Mouse (Mus musculus) embryonic facial prominence, embryonic 12.5 days (tissue): ENCODE data around the gene 4930415O20Rik. TPM values are rescaled to one million over a fixed set of nuclear protein-coding genes. Genes with fewer than 3 reads are reported as not detected.

Source experiments
- ATAC-seq: fragments of 200-750 bp; cut with Nextera tagmentation; 2 replicates; pipeline ENCODE4 v1.8.0; 2017; ENCODE audit not compliant: insufficient number of reproducible peaks, insufficient read depth, low FRiP score, low TSS enrichment
- H3K27ac ChIP-seq: fragments of 300-500 bp; sonication (generic); 2 replicates; pipeline ENCODE4 v1.5.1; 2016; ENCODE audit warnings: mild to moderate bottlenecking
- H3K27me3 ChIP-seq: fragments of 300-500 bp; sonication (generic); 2 replicates; pipeline ENCODE4 v1.6.1; 2016; ENCODE audit warnings: mild to moderate bottlenecking, moderate library complexity
- H3K36me3 ChIP-seq: fragments of 300-500 bp; sonication (generic); 2 replicates; pipeline ENCODE4 v1.6.1; 2016; ENCODE audit warnings: mild to moderate bottlenecking
- H3K4me1 ChIP-seq: fragments of 300-500 bp; sonication (generic); 2 replicates; pipeline ENCODE4 v1.6.1; 2016
- H3K4me2 ChIP-seq: fragments of 300-500 bp; sonication (generic); replicated peaks from 2 replicates; pipeline ENCODE4 v1.6.1; 2016; ENCODE audit warnings: mild to moderate bottlenecking, moderate library complexity
- H3K4me3 ChIP-seq: fragments of 300-500 bp; sonication (generic); 2 replicates; pipeline ENCODE4 v1.5.1; 2016; ENCODE audit warnings: mild to moderate bottlenecking
- H3K9ac ChIP-seq: fragments of 300-500 bp; sonication (generic); 2 replicates; pipeline ENCODE4 v1.6.1; 2016; ENCODE audit warnings: mild to moderate bottlenecking, moderate library complexity
- H3K9me3 ChIP-seq: fragments of 300-500 bp; sonication (generic); 2 replicates; pipeline ENCODE4 v1.6.1; 2016; ENCODE audit warnings: mild to moderate bottlenecking, moderate library complexity
- WGBS: fragments of 180-500 bp; shearing (Covaris S2); methylation state at CpG from one replicate; pipeline ENCODE4 v1.1.7; 2016; 5-methylcytosine and 5-hydroxymethylcytosine counted together
- polyA plus RNA-seq: library from polyadenylated mRNA; unstranded; fragments of >200 nt; fragmentation: Nextera tagmentation; extraction: Ambion mirVana; gene quantifications from 2 replicates; pipeline ENCODE4 v1.2.1, GENCODE M21; 2016

4930415O20Rik gene
- polyA plus RNA-seq, 1 experiment from 2014 or later: not detected

GRCm38 (mm10) chr15:98595049-98595448 lies 24.2 kb downstream of the 4930415O20Rik start:
- Histone ChIP-seq H3K4me2 (no peak overlapping the region), H3K27me3 (no peaks in the 10 kb centered on the region), H3K4me1 (no peaks in the 10 kb centered on the region), H3K4me3 (no peak overlapping the region), H3K9ac (no peak overlapping the region), H3K9me3 (no peaks in the 10 kb centered on the region), H3K27ac (no peak overlapping the region), H3K36me3 (peaks cover 99% of the 10 kb centered on the region)
- no peak for ATAC-seq
- 90% methylated on average over 5 of the region's 5 CpGs for WGBS

- peaks cover under 1% of the 10 kb centered on the region; the same call in 1 of the 2 replicates for H3K4me1 ChIP-seq
- WGBS: 93% methylated on average over 14 of the region's 14 CpGs
- H3K9me3 ChIP-seq: no peaks in the 10 kb centered on the region
- H3K27me3 ChIP-seq: no peaks in the 10 kb centered on the region
- H3K4me2 ChIP-seq: no peak overlapping the region
- H3K9ac ChIP-seq: no peak overlapping the region
- no peak for ATAC-seq
- no peak overlapping the region for H3K4me3 ChIP-seq
- H3K27ac ChIP-seq: no peak overlapping the region
- peaks cover 98% of the 10 kb centered on the region for H3K36me3 ChIP-seq
Measured at GRCm38 (mm10) chr15:98596609-98597008, 25.8 kb downstream of the 4930415O20Rik start.

GRCm38 (mm10) chr15:98600036-98600709 lies 29.4 kb downstream of the 4930415O20Rik start:
- H3K9me3 ChIP-seq: no peaks in the 10 kb centered on the region
- no peak for ATAC-seq
- H3K4me3 ChIP-seq: no peak overlapping the region
- no peaks in the 10 kb centered on the region for H3K27me3 ChIP-seq
- H3K4me1 ChIP-seq: peaks cover 24% of the 10 kb centered on the region
- H3K36me3 ChIP-seq: peaks cover 89% of the 10 kb centered on the region
- H3K4me2 ChIP-seq: no peak overlapping the region
- WGBS: 90% methylated on average over 12 of the region's 12 CpGs
- H3K27ac ChIP-seq: no peak overlapping the region
- H3K9ac ChIP-seq: no peak overlapping the region

- H3K9me3 ChIP-seq: no peaks in the 10 kb centered on the region
- peaks cover 73% of the 10 kb centered on the region for H3K36me3 ChIP-seq
- no peak for ATAC-seq
- peak overlapping the region; percentile 40 for H3K4me2 ChIP-seq
- peak overlapping the region; percentile 41; the same call in 1 of the 2 replicates for H3K27ac ChIP-seq
- H3K4me3 ChIP-seq: no peak overlapping the region
- H3K9ac ChIP-seq: 0 out of 2 replicates have a peak overlapping the region, but pooled peaks have one; percentile 51
- no peaks in the 10 kb centered on the region for H3K27me3 ChIP-seq
- WGBS: 75% methylated on average over 7 of the region's 7 CpGs
- H3K4me1 ChIP-seq: peaks cover 28% of the 10 kb centered on the region
Measured at GRCm38 (mm10) chr15:98601832-98602190, 31.0 kb downstream of the 4930415O20Rik start.

- peaks cover 68% of the 10 kb centered on the region for H3K36me3 ChIP-seq
- peak overlapping the region; percentile 51 for H3K9ac ChIP-seq
- WGBS: 57% methylated on average over 13 of the region's 13 CpGs
- ATAC-seq: no peak
- H3K27ac ChIP-seq: peak overlapping the region; percentile 50
- no peaks in the 10 kb centered on the region for H3K27me3 ChIP-seq
- H3K4me1 ChIP-seq: peaks cover 33% of the 10 kb centered on the region
- no peaks in the 10 kb centered on the region for H3K9me3 ChIP-seq
- H3K4me3 ChIP-seq: 0 out of 2 replicates have a peak overlapping the region, but pooled peaks have one; percentile 4
- H3K4me2 ChIP-seq: peak overlapping the region; percentile 40
Measured at GRCm38 (mm10) chr15:98602191-98602881, 31.5 kb downstream of the 4930415O20Rik start.

GRCm38 (mm10) chr15:98602921-98603458 lies 32.2 kb downstream of the 4930415O20Rik start:
- Histone ChIP-seq H3K9me3 (no peaks in the 10 kb centered on the region), H3K4me1 (peaks cover 40% of the 10 kb centered on the region), H3K4me2 (peak overlapping the region; percentile 40; the same call in 1 of the 2 replicates), H3K9ac (peak overlapping the region; percentile 51), H3K27ac (no peak overlapping the region; the same call in 1 of the 2 replicates), H3K4me3 (0 out of 2 replicates have a peak overlapping the region, but pooled peaks have one; percentile 4), H3K36me3 (peaks cover 61% of the 10 kb centered on the region), H3K27me3 (no peaks in the 10 kb centered on the region)
- no peak for ATAC-seq
- WGBS: 57% methylated on average over 4 of the region's 4 CpGs

- Histone ChIP-seq H3K9ac (no peak overlapping the region), H3K4me2 (no peak overlapping the region), H3K27me3 (no peaks in the 10 kb centered on the region), H3K4me1 (peaks cover 47% of the 10 kb centered on the region), H3K9me3 (no peaks in the 10 kb centered on the region), H3K36me3 (peaks cover 50% of the 10 kb centered on the region), H3K4me3 (no peak overlapping the region), H3K27ac (no peak overlapping the region)
- 92% methylated on average over 24 of the region's 24 CpGs for WGBS
- ATAC-seq: no peak
Measured at GRCm38 (mm10) chr15:98604041-98604575, 33.3 kb downstream of the 4930415O20Rik start.

GRCm38 (mm10) chr15:98606051-98606536 lies 35.3 kb downstream of the 4930415O20Rik start:
- no peaks in the 10 kb centered on the region for H3K9me3 ChIP-seq
- no peak overlapping the region for H3K27ac ChIP-seq
- H3K4me1 ChIP-seq: peaks cover 47% of the 10 kb centered on the region
- H3K27me3 ChIP-seq: no peaks in the 10 kb centered on the region
- H3K9ac ChIP-seq: no peak overlapping the region
- H3K4me3 ChIP-seq: no peak overlapping the region
- WGBS: 94% methylated on average over 12 of the region's 12 CpGs
- H3K36me3 ChIP-seq: peaks cover 32% of the 10 kb centered on the region
- no peak for ATAC-seq
- H3K4me2 ChIP-seq: no peak overlapping the region

- no peaks in the 10 kb centered on the region for H3K9me3 ChIP-seq
- H3K36me3 ChIP-seq: peaks cover 26% of the 10 kb centered on the region
- H3K4me3 ChIP-seq: no peak overlapping the region
- no peak overlapping the region for H3K4me2 ChIP-seq
- H3K9ac ChIP-seq: no peak overlapping the region
- no peak for ATAC-seq
- peaks cover 46% of the 10 kb centered on the region for H3K4me1 ChIP-seq
- H3K27ac ChIP-seq: no peak overlapping the region
- 68% methylated on average over 9 of the region's 9 CpGs for WGBS
- no peaks in the 10 kb centered on the region for H3K27me3 ChIP-seq
Measured at GRCm38 (mm10) chr15:98606739-98607138, 35.9 kb downstream of the 4930415O20Rik start.

- Histone ChIP-seq H3K36me3 (peaks cover 21% of the 10 kb centered on the region), H3K9ac (0 out of 2 replicates have a peak overlapping the region, but pooled peaks have one; percentile 4), H3K27me3 (no peaks in the 10 kb centered on the region), H3K27ac (no peak overlapping the region), H3K9me3 (no peaks in the 10 kb centered on the region), H3K4me1 (peaks cover 37% of the 10 kb centered on the region), H3K4me2 (peak overlapping the region; percentile 96), H3K4me3 (peak overlapping the region; percentile 71)
- no peak for ATAC-seq
- WGBS: 28% methylated on average over 4 of the region's 4 CpGs
Measured at GRCm38 (mm10) chr15:98607557-98607956, 36.8 kb downstream of the 4930415O20Rik start.

GRCm38 (mm10) chr15:98608058-98608783 lies 37.4 kb downstream of the 4930415O20Rik start:
- Histone ChIP-seq H3K9ac (peak overlapping the region; percentile 94), H3K4me2 (peak overlapping the region; percentile 96), H3K36me3 (peaks cover 15% of the 10 kb centered on the region), H3K4me3 (peak overlapping the region; percentile 71), H3K4me1 (peaks cover 31% of the 10 kb centered on the region), H3K27ac (peak overlapping the region; percentile 77), H3K27me3 (no peaks in the 10 kb centered on the region), H3K9me3 (no peaks in the 10 kb centered on the region)
- ATAC-seq: no peak
- 3% methylated on average over 10 of the region's 10 CpGs for WGBS
